Mouse (Mus musculus) hindbrain, embryonic 15.5 days (tissue): Measurements from ENCODE around the gene Dnaic1. TPM values are rescaled to one million over a fixed set of nuclear protein-coding genes. Genes with fewer than 3 reads are reported as not detected.

Source experiments
- ATAC-seq: fragments of 200-750 bp; cut with Nextera tagmentation; 2 replicates; pipeline ENCODE4 v1.8.0; 2017; ENCODE audit warnings: low read depth, moderate number of reproducible peaks, moderate TSS enrichment; ENCODE audit not compliant: low FRiP score
- H3K27ac ChIP-seq: fragments of 300-500 bp; sonication (generic); replicated peaks from 2 replicates; pipeline ENCODE4 v1.5.1; 2015; ENCODE audit warnings: mild to moderate bottlenecking, inconsistent platforms
- H3K27me3 ChIP-seq: fragments of 300-500 bp; sonication (generic); 2 replicates; pipeline ENCODE4 v1.6.1; 2015; ENCODE audit warnings: control low read depth, inconsistent platforms
- H3K36me3 ChIP-seq: fragments of 300-500 bp; sonication (generic); 2 replicates; pipeline ENCODE4 v1.6.1; 2015; ENCODE audit warnings: control low read depth, inconsistent platforms
- H3K4me1 ChIP-seq: fragments of 300-500 bp; sonication (generic); replicated peaks from 2 replicates; pipeline ENCODE4 v1.6.1; 2015; ENCODE audit warnings: control low read depth, inconsistent platforms
- H3K4me2 ChIP-seq: fragments of 300-500 bp; sonication (generic); 2 replicates; pipeline ENCODE4 v1.6.1; 2015; ENCODE audit warnings: moderate library complexity, mild to moderate bottlenecking, inconsistent platforms
- H3K4me3 ChIP-seq: fragments of 300-500 bp; sonication (generic); 2 replicates; pipeline ENCODE4 v1.5.1; 2015; ENCODE audit warnings: mild to moderate bottlenecking, inconsistent platforms
- H3K9ac ChIP-seq: fragments of 300-500 bp; sonication (generic); 2 replicates; pipeline ENCODE4 v1.6.1; 2015; ENCODE audit warnings: inconsistent platforms
- H3K9me3 ChIP-seq: fragments of 300-500 bp; sonication (generic); 2 replicates; pipeline ENCODE4 v1.6.1; 2016; ENCODE audit warnings: control low read depth, inconsistent platforms
- WGBS: fragments of 180-500 bp; shearing (Covaris S2); methylation state at CpG from one replicate; pipeline ENCODE4 v1.1.7; 2015; 5-methylcytosine and 5-hydroxymethylcytosine counted together
- polyA plus RNA-seq: library from polyadenylated mRNA; unstranded; fragments of >200 nt; fragmentation: Nextera tagmentation; extraction: Ambion mirVana; gene quantifications from 2 replicates; pipeline ENCODE4 v1.2.1, GENCODE M21; 2015

Dnaic1 gene
- polyA plus RNA-seq, 1 experiment from 2014 or later: 2.6 TPM

GRCm38 (mm10) chr4:41658566-41659384 lies 89.2 kb downstream of the Dnaic1 start:
- H3K36me3 ChIP-seq: no peaks in the 10 kb centered on the region
- no peak for ATAC-seq
- no peak overlapping the region for H3K4me3 ChIP-seq
- H3K9me3 ChIP-seq: no peaks in the 10 kb centered on the region
- no peak overlapping the region for H3K9ac ChIP-seq
- H3K4me2 ChIP-seq: no peak overlapping the region
- H3K27me3 ChIP-seq: no peaks in the 10 kb centered on the region
- peaks cover 37% of the 10 kb centered on the region for H3K4me1 ChIP-seq
- 23% methylated on average over 25 of the region's 25 CpGs for WGBS
- H3K27ac ChIP-seq: no peak overlapping the region

GRCm38 (mm10) chr4:41659556-41659955 lies 90.0 kb downstream of the Dnaic1 start:
- H3K9me3 ChIP-seq: no peaks in the 10 kb centered on the region
- H3K36me3 ChIP-seq: no peaks in the 10 kb centered on the region
- H3K27me3 ChIP-seq: no peaks in the 10 kb centered on the region
- H3K4me3 ChIP-seq: no peak overlapping the region
- H3K4me1 ChIP-seq: peaks cover 42% of the 10 kb centered on the region
- no peak overlapping the region for H3K9ac ChIP-seq
- WGBS: 62% methylated on average over 13 of the region's 13 CpGs
- H3K27ac ChIP-seq: no peak overlapping the region
- no peak overlapping the region for H3K4me2 ChIP-seq
- no peak for ATAC-seq

GRCm38 (mm10) chr4:41660851-41661430 lies 91.4 kb downstream of the Dnaic1 start:
- Histone ChIP-seq H3K4me3 (no peak overlapping the region), H3K9me3 (no peaks in the 10 kb centered on the region), H3K9ac (no peak overlapping the region), H3K4me2 (no peak overlapping the region), H3K4me1 (peaks cover 53% of the 10 kb centered on the region), H3K27me3 (no peaks in the 10 kb centered on the region), H3K27ac (no peak overlapping the region), H3K36me3 (no peaks in the 10 kb centered on the region)
- no peak for ATAC-seq
- WGBS: 25% methylated on average over 11 of the region's 11 CpGs

- H3K9ac ChIP-seq: no peak overlapping the region
- 59% methylated on average over 11 of the region's 11 CpGs for WGBS
- no peaks in the 10 kb centered on the region for H3K27me3 ChIP-seq
- no peak overlapping the region for H3K4me2 ChIP-seq
- no peaks in the 10 kb centered on the region for H3K36me3 ChIP-seq
- H3K4me3 ChIP-seq: no peak overlapping the region
- no peak overlapping the region; the same call in 1 of the 2 replicates for H3K27ac ChIP-seq
- H3K9me3 ChIP-seq: no peaks in the 10 kb centered on the region
- ATAC-seq: no peak
- peaks cover 53% of the 10 kb centered on the region for H3K4me1 ChIP-seq
These were observed 93.1 kb downstream of the Dnaic1 start for GRCm38 (mm10) chr4:41662723-41663122.

- WGBS: 33% methylated on average over 9 of the region's 9 CpGs
- Histone ChIP-seq H3K27ac (no peak overlapping the region), H3K36me3 (no peaks in the 10 kb centered on the region), H3K4me2 (no peak overlapping the region), H3K4me1 (peaks cover 53% of the 10 kb centered on the region), H3K4me3 (no peak overlapping the region), H3K27me3 (no peaks in the 10 kb centered on the region), H3K9me3 (no peaks in the 10 kb centered on the region), H3K9ac (no peak overlapping the region)
- ATAC-seq: 0 out of 2 replicates have a peak, but pooled peaks have one; percentile 9
These were observed 94.0 kb downstream of the Dnaic1 start for GRCm38 (mm10) chr4:41663614-41664013.

GRCm38 (mm10) chr4:41664533-41664932 lies 95.0 kb downstream of the Dnaic1 start:
- 55% methylated on average over 7 of the region's 7 CpGs for WGBS
- no peaks in the 10 kb centered on the region for H3K9me3 ChIP-seq
- ATAC-seq: no peak
- H3K27ac ChIP-seq: no peak overlapping the region
- no peak overlapping the region for H3K9ac ChIP-seq
- peaks cover 47% of the 10 kb centered on the region for H3K4me1 ChIP-seq
- no peak overlapping the region for H3K4me3 ChIP-seq
- no peak overlapping the region for H3K4me2 ChIP-seq
- no peaks in the 10 kb centered on the region for H3K27me3 ChIP-seq
- H3K36me3 ChIP-seq: no peaks in the 10 kb centered on the region

GRCm38 (mm10) chr4:41665009-41665675 lies 95.6 kb downstream of the Dnaic1 start:
- Histone ChIP-seq H3K4me2 (no peak overlapping the region), H3K27me3 (no peaks in the 10 kb centered on the region), H3K9ac (no peak overlapping the region), H3K36me3 (no peaks in the 10 kb centered on the region), H3K4me3 (no peak overlapping the region), H3K27ac (no peak overlapping the region), H3K4me1 (peaks cover 41% of the 10 kb centered on the region), H3K9me3 (no peaks in the 10 kb centered on the region)
- 14% methylated on average over 7 of the region's 8 CpGs for WGBS
- no peak; the same call in 1 of the 2 replicates for ATAC-seq

GRCm38 (mm10) chr4:41666646-41667045 lies 97.1 kb downstream of the Dnaic1 start:
- Histone ChIP-seq H3K4me2 (no peak overlapping the region), H3K9ac (no peak overlapping the region), H3K27ac (no peak overlapping the region), H3K4me3 (no peak overlapping the region), H3K36me3 (no peaks in the 10 kb centered on the region), H3K27me3 (no peaks in the 10 kb centered on the region), H3K4me1 (peaks cover 34% of the 10 kb centered on the region), H3K9me3 (no peaks in the 10 kb centered on the region)
- 82% methylated on average over 11 of the region's 11 CpGs for WGBS
- ATAC-seq: no peak

GRCm38 (mm10) chr4:41670836-41671235 lies 101.3 kb downstream of the Dnaic1 start:
- Histone ChIP-seq H3K9me3 (no peaks in the 10 kb centered on the region), H3K27me3 (no peaks in the 10 kb centered on the region), H3K9ac (no peak overlapping the region), H3K4me3 (no peak overlapping the region), H3K27ac (no peak overlapping the region), H3K36me3 (no peaks in the 10 kb centered on the region), H3K4me2 (no peak overlapping the region), H3K4me1 (peaks cover 37% of the 10 kb centered on the region)
- whole genome bisulfite sequencing: 82% methylated on average over 18 of the region's 18 CpGs
- no peak for ATAC-seq

GRCm38 (mm10) chr4:41671500-41671899 lies 101.9 kb downstream of the Dnaic1 start:
- H3K9me3 ChIP-seq: no peaks in the 10 kb centered on the region
- H3K4me2 ChIP-seq: peak overlapping the region; percentile 15; the same call in 1 of the 2 replicates
- peaks cover 44% of the 10 kb centered on the region for H3K4me1 ChIP-seq
- H3K4me3 ChIP-seq: no peak overlapping the region
- 36% methylated on average over 5 of the region's 5 CpGs for WGBS
- H3K9ac ChIP-seq: no peak overlapping the region
- H3K27ac ChIP-seq: no peak overlapping the region
- no peak for ATAC-seq
- no peaks in the 10 kb centered on the region for H3K36me3 ChIP-seq
- H3K27me3 ChIP-seq: no peaks in the 10 kb centered on the region

GRCm38 (mm10) chr4:41671963-41672480 lies 102.4 kb downstream of the Dnaic1 start:
- peak overlapping the region; percentile 15; the same call in 1 of the 2 replicates for H3K4me2 ChIP-seq
- 0 out of 2 replicates have a peak overlapping the region, but pooled peaks have one; percentile 28 for H3K27ac ChIP-seq
- peak; percentile 39 for ATAC-seq
- no peak overlapping the region for H3K9ac ChIP-seq
- H3K27me3 ChIP-seq: no peaks in the 10 kb centered on the region
- no peaks in the 10 kb centered on the region for H3K9me3 ChIP-seq
- H3K36me3 ChIP-seq: no peaks in the 10 kb centered on the region
- peaks cover 49% of the 10 kb centered on the region for H3K4me1 ChIP-seq
- H3K4me3 ChIP-seq: no peak overlapping the region
- WGBS: 12% methylated on average over 7 of the region's 8 CpGs

GRCm38 (mm10) chr4:41672522-41672963 lies 103.0 kb downstream of the Dnaic1 start:
- Histone ChIP-seq H3K27me3 (no peaks in the 10 kb centered on the region), H3K36me3 (no peaks in the 10 kb centered on the region), H3K4me3 (no peak overlapping the region), H3K4me1 (peaks cover 54% of the 10 kb centered on the region), H3K9me3 (no peaks in the 10 kb centered on the region), H3K27ac (0 out of 2 replicates have a peak overlapping the region, but pooled peaks have one; percentile 28), H3K9ac (no peak overlapping the region), H3K4me2 (peak overlapping the region; percentile 15; the same call in 1 of the 2 replicates)
- 37% methylated on average over 8 of the region's 8 CpGs for WGBS
- no peak for ATAC-seq
